Mouse (Mus musculus): Measurements from ENCODE around the gene Gm45021. TPM values are rescaled to one million over a fixed set of nuclear protein-coding genes. Genes with fewer than 3 reads are reported as not detected.

Gene Gm45021
- not detected for total RNA-seq (2021)
- long read RNA-seq = 0 reads

DNA sequence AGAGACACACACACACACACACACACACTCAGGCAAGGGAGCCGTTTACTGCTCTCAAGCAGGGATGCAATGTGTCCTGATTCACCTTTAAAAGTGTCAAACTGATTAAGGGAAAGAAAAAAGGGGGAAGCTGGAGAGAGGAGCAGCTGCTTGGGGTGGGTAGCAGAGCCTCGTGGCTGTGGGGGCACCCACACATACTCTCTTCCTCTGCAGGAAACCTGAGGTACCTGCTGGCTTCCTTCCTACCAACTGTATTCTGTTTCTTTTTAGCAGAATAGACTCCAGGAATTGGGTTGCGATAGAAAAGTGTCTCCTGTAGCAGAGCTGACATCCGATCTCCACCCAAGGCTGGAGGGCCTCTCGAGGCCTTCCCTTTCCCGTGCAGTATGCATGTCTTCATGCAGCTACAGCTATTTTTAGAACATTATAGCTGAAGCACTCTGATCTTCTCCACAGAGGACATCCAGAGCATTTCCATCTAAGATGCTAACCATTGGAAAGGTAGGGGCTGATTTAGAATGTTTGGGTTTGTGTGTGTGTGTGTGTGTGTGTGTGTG is at the start of gene Gm45021:
Gene Gm45021, plus strand, starts transcription at position 417 of the 557 bp plus-strand sequence.
- no peak for DNase-seq (ENCODE audit: low spot score in 2 of 2)

DNA sequence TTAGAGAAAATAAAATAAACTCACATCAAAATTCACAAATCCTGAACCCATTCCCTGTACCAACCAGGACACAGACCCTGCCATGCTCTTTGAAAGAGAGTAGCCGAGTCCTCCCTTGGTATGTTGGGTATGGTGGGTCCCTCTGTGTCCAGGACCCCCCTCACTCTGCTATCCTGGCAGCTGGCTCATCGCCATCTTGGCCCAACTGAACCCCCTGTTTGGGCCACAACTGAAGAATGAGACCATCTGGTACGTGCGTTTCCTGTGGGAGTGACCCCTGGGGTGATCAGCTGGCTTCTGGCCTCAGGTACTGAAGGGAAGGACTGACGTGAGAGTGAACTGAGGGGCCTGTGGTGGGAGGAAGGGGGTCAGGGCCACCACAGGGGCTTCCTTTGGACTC is 49.5 kb upstream of the Gm45021 start:
- no peak for DNase-seq (ENCODE audit: low spot score in 2 of 2)

DNA sequence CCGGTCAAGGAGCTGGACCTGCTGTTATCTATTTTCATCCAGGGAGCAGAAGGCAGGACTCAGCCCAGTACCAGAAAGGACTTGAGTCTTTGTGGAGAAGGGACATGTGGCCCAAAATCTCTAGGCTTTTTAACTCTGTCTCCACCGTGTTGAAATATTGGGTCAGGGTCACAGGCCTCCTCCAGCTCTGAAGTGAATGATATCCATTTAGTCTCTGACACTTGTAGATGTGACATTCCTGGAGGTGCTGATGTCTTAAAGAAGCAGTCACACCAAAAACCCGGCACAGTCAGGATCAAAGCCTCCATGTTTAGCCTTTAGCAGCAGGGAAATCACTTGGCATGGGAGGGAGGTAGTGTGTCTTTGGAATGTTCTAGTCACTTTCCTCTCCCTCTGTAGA is 48.7 kb upstream of the Gm45021 start:
- DNase-seq (ENCODE audit: low spot score in 2 of 2) = no peak

DNA sequence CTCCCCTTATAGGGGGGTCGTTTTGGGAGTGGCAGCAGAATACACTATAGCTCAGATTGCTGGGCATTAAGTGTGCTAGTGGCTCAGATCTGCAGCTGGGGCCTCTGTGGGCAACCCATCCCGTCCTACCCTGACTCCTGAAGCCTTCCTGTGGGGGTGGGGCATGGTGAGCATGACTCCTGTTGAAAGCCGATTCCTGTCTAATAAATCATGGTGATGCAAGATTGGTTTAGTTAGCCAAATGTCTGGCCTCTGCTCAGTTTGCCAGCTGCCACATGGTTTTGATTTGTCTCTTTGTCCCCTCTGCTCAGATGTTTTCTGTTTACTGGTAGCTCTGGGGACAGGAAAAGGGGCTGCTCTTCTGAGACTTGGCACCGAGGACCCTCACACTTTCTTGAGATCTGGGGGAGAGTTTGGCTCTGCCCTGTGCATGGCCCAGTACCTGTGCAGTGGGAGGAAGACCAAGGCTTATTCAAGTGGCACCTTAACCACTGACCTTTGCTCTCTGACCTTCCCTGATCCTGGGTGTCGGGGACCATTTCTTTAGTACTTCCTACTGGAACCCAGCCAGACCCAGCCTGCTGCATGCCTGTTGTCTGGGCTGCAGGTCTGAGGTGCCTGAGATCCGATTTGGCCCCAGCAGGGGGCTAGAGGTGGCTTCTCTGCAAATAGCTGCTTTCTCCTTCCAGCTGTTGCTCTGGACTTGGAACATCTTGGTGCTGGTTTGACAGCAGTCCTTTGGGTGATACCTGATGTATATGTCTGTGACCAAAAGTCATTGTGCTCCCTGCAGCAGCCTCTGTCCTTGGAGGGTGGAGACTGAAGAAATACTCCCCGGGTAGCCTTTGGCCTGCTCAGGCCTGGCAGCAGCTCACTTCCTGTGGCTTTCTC is 47.6 kb upstream of the Gm45021 start:
- no peak for DNase-seq (ENCODE audit: low spot score in 2 of 2)

DNA sequence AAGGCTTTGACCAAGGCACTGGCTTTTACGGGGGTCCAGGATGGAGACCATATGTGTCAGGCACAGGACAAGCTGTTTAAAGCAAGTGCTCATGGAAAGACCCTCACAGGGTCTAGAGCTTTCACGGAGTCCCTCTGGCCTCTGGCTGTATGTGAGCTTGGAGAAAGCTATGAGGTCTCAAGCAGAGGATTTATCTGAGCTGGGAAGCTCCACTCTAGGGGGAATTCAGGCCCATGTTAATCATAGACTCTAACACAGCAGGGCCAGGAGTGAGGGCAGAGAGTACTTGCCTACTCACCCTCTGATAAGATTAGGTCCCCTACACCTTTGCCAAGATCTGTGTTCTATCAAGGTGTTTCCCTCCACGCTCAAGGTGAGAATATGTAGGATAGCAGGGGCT is 46.8 kb upstream of the Gm45021 start:
- DNase-seq (ENCODE audit: low spot score in 2 of 2) = no peak

DNA sequence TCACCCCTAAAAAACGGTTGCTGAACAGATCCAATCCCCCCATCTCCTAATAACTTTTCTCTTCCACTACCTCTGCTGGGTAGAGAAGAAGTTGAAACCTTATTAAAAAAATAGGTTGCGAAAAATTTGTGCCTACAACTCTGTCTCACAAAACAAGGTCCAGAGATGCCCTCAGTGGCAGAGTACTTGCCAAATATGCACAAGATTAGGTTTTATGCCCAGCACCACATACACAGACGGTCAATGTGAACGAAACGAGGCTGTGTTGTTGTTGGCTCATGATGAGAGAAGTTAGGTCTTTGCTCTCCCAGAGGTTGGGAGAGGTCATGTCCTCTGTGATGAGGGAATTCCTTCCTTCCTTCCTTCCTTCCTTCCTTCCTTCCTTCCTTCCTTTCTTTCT is 44.2 kb upstream of the Gm45021 start:
- DNase-seq (ENCODE audit: low spot score in 2 of 2) = no peak

DNA sequence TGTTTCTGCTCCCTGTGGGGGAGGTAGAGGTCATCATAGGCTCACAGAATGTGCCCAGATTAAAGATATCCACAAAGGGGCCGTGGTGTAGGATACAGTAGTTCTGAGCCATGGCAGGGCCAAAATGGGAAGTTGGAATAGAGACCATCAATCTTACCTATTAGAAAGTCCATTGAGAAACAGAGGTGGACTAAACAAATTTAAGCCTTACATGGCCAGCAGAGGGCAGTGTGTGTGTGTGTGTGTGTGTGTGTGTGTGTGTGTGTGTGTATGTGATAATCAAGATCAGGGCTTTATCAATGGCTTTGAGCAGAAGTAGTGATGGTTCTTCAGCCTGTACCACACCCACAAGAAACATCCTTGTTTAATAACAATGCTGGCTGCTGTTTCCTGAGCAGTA is 43.1 kb upstream of the Gm45021 start:
- peak in 1 of 2 experiments; percentile 44 for DNase-seq (ENCODE audit: low spot score in 2 of 2)

DNA sequence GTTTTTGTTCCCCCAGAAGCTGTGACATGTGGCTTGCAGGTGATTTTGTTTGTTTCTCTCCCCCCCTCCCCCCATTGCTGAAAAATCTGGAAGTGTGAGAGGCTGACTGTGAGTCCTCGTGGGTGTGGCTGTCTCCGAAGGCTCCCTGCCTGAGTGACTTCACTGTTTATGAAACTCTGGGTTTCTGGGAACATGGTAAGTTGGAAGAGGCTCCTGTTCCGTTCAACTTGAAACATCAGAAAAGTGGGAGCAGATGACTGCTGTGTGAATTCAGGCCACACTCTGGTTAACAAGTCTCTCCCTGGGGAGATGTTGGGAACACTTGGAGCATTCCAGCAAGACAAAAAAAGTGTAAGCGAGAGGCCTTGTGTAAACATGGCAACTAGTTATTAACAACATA is 42.6 kb upstream of the Gm45021 start:
- DNase-seq (ENCODE audit: low spot score in 2 of 2) = no peak

DNA sequence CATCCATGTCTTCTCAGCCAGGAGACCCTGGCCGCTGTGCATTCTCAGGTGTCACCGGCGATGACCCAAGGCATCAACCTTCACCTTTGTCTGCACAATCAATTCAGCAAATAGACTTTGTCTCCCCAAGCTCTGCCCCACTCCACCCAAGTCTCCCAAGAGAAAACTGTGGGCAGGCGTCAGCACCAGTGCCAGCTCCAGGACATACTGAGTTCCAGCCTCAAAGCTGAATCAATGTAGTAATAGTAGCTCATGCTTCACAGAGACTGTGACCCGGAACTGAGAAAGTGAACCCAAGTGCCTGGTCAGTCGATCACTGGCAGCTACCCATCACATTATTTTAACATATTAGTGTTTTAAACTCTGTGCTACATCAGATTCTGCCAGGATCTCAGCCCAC is 41.1 kb upstream of the Gm45021 start:
- no peak for DNase-seq (ENCODE audit: low spot score in 2 of 2)

DNA sequence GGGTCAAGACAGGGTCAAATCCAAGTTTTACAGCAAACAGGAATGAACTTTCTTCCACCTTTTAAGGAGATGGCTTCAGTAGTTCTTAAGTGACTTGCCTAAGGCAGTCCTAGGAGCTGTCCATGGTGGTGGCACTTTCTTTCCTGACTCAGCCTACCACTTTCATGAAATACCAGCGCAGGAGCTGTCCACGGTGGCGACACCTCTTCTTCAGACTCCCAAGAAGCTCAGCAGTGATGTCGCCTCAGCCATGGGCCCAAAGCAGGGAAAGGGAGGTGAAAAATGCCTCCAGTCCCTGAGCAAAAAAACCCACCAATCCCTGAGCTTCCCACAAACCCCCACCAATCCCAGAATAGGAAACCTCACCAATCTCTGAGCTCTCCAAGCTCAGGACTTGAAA is 36.5 kb upstream of the Gm45021 start:
- DNase-seq (ENCODE audit: low spot score in 2 of 2) = no peak

DNA sequence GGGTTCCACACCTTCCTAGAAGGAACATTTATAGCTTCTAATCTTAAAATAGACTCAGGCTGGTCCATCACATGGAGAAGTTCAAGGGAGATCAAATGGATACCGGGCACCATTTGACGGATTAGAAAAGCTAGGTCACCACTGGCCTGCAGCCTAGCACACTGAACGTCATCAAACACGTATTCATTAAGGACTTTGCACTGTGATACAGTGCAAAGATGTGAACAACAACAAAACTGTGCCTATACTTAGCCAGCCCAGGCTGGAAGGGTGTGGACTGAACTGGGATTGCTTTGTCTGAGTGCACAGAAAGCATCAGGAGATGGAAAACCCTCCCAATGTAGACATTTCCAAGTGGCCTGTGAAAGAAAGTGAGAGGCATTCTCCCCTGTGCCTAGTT is 35.6 kb upstream of the Gm45021 start:
- DNase-seq (ENCODE audit: low spot score in 2 of 2) = peak in 1 of 2 experiments; percentile 24

DNA sequence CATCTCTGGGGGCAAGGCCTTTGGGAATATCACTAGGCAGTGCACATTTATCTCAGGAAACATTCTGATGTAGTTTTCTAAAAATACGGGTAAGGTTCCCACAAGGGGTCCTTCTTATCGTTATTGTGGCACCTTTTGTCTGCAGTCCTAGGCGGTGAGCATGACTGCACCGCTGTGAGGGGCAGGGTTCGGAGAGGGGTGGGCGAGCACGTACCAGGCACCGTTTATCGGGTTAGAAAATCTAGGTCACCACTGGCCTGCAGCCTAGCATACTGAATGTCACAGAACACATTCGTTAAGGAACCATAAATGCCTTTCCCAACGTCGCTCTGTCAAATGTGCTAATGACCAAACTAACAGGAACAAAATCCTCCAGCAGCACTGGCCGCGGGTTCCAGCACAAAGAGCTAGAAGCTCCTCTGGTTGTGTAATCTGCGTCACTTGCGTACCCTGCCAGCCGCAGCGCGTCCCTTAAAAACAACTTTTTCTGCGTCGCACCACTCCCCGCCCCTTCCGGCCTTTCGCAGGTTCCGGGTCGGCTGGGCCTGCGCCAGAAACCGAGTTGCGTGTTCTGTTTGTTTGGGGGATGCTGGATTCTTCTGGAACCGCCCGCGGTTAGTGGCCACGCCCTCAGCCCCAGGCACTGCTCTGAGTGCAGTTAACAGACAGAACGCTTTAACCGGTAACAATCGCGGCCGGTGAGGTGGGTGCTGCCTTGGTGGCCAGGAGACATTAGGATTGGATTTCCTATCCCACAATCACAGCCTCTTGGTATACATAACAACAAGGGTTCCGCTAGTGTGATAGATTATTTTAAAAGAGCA is 34.9 kb upstream of the Gm45021 start, which contains the start of gene Lrrc61:
Gene Lrrc61, plus strand, starts transcription at position 517 of the 824 bp plus-strand sequence.
- peak; percentile 96 to 99 for DNase-seq (ENCODE audit: low spot score in 2 of 2)

DNA sequence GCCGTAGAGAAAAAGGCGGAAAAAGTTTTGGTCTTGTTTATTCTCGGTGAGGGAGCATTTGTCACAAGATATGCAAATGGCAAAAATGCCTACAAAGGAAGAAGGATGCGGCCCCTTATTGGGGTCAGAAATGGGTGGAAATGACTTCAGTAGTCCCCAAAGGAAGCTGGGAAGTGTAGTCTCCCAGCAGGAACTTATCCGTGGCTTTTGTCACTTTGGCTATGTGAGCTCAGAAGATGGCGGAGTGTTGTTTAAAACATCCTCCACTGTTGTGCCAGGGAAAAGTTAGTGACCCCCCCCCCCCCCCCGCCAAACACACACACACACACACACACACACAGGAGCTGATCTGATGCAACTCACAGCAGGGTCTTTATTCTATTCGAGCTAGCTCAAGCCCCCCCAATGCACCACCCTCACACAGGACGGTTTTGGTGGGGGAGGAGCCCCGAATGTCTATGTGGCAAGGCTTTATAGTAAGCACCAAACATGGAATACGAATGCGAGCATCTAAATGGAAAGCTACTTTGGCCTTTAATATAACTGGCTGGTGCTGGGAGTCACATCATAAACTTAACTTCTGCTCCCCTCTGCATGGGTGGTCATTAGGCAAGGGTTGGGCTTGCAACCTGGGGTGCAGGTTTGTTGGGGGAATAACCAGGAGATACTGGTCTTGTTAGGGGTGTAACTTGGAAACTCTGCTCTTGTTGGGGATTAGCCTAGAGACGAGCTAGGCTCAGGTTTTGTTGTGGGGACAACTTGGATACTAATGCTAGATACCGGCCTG is 34.1 kb upstream of the Gm45021 start:
- peak; percentile 57 to 84 for DNase-seq (ENCODE audit: low spot score in 2 of 2)

DNA sequence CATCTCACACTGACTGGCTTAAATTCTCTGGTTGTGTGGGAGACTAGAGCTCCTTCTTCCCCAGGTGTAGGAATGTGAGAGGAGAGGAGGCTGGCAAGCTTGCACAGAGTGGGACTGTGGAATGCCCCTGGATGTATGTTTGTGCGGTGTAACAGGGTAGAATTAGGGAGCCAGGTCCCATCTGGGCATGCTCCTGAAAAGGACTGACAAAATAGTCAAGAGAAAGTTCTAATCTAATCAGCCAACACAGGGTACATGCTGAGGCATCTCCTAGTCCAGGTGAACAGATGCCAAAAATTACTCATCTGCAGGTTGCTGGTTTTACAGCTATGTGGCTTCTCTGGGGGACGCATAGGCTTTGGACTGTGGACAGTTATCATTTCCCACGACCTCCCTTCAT is 33.5 kb upstream of the Gm45021 start:
- no peak for DNase-seq (ENCODE audit: low spot score in 2 of 2)

DNA sequence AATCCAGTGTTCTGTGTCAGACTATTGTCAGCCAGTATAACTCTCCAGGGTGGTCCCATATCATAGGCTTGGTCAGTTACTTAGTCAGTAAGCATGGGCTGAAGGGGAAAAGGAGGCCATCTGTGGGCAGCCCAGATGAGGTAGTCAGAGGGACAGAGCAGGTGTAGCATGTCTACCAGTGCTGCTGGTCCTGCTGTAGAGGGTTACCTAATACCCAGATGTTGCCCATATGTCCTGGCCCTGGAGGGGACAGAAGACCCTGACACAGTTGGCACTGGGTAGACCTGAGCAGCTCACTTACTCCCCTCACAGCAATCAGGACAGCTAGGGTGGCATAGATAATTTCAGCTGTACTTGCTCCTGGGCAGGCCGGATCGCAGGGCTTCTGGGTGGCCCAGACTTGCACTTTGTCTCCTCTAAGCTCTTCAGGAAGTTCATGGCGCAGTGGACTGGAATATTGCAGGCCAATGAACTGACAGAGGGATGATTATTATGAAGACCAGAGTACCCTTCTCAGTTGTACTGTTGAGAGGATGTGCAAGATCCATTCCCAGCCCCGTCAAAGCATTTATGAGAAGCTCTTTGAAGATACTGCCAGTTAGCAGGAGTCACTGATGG is 23.6 kb upstream of the Gm45021 start:
- DNase-seq (ENCODE audit: low spot score in 2 of 2) = no peak

DNA sequence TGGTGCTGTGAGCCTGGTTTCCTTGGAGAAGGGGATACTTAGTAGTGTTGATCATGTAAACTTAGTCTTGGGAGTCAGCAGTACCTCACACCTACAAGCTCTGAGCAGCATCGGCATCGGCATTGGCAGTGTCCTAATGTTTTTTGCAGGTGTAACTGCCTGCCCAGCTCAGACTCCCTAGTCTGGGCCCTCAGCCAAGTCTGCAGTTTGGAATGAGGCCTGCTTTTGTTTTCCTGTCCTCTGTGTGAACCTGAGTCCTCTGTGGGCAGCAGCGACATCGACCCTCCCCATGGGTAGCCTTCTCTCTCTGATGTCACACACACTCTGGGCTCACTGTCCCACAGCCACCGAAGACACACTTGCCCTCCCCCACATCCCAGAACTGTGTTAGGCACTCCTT is 23.1 kb upstream of the Gm45021 start:
- no peak for DNase-seq (ENCODE audit: low spot score in 2 of 2)

DNA sequence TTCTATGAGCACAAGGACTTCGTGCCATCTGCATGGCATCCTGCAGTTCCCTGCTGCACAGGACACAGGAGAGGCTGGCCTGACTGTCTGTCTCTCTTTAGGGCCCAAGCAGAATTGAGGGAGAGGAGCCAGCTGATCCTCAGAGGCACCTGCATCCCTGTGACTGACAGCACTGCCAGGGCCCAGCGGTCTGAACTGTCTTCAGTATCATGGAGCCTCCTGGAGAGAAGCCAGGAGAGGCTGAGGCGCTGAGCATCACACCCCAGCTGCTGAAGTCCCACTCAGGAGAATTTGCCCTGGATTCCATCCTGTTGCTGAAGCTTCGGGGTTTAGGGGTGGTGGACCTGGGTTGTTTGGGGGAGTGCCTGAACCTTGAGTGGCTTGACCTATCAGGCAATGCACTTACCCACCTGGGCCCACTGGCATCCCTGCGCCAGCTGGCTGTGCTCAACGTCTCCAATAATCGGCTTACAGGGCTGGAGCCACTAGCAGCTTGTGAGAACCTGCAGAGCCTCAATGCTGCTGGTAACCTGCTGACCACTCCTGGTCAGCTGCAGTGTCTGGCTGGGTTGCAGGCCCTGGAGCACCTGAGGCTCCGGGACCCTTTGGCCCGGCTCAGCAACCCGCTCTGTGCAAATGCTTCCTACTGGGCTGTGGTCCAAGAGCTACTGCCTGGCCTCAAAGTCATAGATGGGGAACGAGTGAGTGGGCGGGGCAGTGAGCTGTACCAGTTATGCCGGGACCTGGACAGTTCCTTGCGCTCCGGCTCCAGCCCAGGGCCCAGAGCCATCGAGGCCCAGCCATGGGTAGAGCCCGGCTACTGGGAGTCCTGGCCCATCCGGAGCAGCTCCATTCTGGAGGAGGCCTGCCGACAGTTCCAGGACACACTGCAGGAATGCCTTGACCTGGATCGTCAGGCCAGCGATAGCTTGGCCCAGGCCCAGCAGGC is 21.1 kb upstream of the Gm45021 start:
- DNase-seq (ENCODE audit: low spot score in 2 of 2) = peak in 1 of 2 experiments; percentile 9

DNA sequence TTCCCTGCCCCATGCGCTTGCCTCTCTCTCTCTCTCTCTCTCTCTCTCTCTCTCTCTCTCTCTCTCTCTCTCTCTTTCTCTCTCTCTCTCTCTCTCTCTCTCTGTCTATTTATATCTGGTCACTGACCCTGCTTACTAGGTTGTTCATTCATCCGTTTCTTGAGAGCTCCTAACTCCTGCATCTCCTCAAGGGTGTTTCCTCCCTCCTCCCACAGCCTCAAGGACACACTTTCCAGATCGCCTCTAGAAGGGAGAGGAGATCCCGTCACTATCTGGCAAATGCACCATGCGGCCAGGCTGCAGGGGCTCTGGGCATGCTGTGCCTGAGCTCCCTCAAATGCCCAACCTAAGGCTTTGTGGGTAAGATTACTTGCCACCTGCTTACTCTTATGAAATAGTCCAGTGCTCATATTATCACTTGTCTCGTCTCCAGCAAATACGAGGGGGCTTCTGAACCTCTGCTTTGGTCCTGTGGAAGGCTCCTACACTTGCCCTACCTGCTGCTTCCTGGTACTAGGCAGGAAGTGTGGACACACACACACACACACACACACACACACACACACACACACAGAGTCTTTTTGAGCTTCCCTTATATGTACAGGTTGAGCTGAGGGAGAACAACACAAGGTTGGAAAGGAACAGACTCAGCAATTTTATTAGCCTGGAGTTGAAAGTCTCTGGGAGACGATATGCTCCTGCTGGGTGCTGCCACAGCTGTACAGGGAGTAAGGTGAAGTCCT is 20.2 kb upstream of the Gm45021 start:
- no peak for DNase-seq (ENCODE audit: low spot score in 2 of 2)

DNA sequence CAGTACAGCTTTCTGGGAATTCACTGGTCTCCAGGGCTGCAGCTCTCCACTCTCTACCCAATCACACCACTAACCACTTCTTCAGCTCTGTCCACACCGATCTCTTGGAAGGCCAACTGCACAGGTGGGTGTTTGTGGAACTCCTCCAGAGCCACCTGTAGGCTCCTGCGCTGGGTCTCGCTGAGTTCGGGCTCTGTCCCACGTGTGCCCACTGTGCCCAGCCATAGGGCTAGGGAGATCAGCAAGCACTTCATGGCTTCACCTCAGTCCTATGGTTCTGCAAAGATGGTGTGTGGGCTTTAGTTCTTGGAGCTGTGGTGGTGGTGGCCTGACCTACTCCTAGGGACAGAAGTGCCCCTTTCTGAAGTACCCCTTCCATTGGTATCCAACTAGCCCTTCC is 17.4 kb upstream of the Gm45021 start:
- DNase-seq (ENCODE audit: low spot score in 2 of 2) = no peak
